Mouse (Mus musculus) midbrain, embryonic 16.5 days (tissue): ENCODE data around the gene Cd44. TPM values are rescaled to one million over a fixed set of nuclear protein-coding genes. Genes with fewer than 3 reads are reported as not detected.

Experiments used
- ATAC-seq: fragments of 200-750 bp; cut with Nextera tagmentation; 2 replicates; pipeline ENCODE4 v1.8.0; 2017; ENCODE audit warnings: moderate TSS enrichment
- H3K27ac ChIP-seq: fragments of 300-500 bp; sonication (generic); 2 replicates; pipeline ENCODE4 v1.5.1; 2014; ENCODE audit warnings: mild to moderate bottlenecking, low read length, mixed read lengths
- H3K27me3 ChIP-seq: fragments of 300-500 bp; sonication (generic); 2 replicates; pipeline ENCODE4 v1.6.1; 2014; ENCODE audit warnings: low read depth, low read length, mixed read lengths; ENCODE audit not compliant: control insufficient read depth, insufficient read depth
- H3K36me3 ChIP-seq: fragments of 300-500 bp; sonication (generic); 2 replicates; pipeline ENCODE4 v1.6.1; 2014; ENCODE audit warnings: mild to moderate bottlenecking, low read length, moderate library complexity, mixed read lengths; ENCODE audit not compliant: control insufficient read depth, insufficient read depth
- H3K4me1 ChIP-seq: fragments of 300-500 bp; sonication (generic); 2 replicates; pipeline ENCODE4 v1.6.1; 2014; ENCODE audit warnings: mild to moderate bottlenecking, low read length, mixed read lengths; ENCODE audit not compliant: control insufficient read depth, insufficient read depth
- H3K4me2 ChIP-seq: fragments of 300-500 bp; sonication (generic); 2 replicates; pipeline ENCODE4 v1.6.1; 2014; ENCODE audit warnings: mild to moderate bottlenecking, low read length, mixed read lengths
- H3K4me3 ChIP-seq: fragments of 300-500 bp; sonication (generic); 2 replicates; pipeline ENCODE4 v1.5.1; 2014; ENCODE audit warnings: low read depth, mild to moderate bottlenecking, low read length, moderate library complexity, mixed read lengths
- H3K9ac ChIP-seq: fragments of 300-500 bp; sonication (generic); 2 replicates; pipeline ENCODE4 v1.6.1; 2014; ENCODE audit warnings: low read depth, low read length, mixed read lengths
- H3K9me3 ChIP-seq: fragments of 300-500 bp; sonication (generic); replicated peaks from 2 replicates; pipeline ENCODE4 v1.6.1; 2014; ENCODE audit warnings: mild to moderate bottlenecking, low read length, mixed read lengths; ENCODE audit not compliant: control insufficient read depth, poor library complexity, severe bottlenecking
- WGBS: fragments of 180-500 bp; shearing (Covaris S2); extraction: QIAGEN DNeasy Blood & Tissue Kit; methylation state at CpG from one replicate; pipeline ENCODE4 v1.1.7; 2014; 5-methylcytosine and 5-hydroxymethylcytosine counted together
- polyA plus RNA-seq: library from polyadenylated mRNA; unstranded; fragments of >200 nt; fragmentation: Nextera tagmentation; extraction: Ambion mirVana; gene quantifications from 2 replicates; pipeline ENCODE4 v1.2.1, GENCODE M21; 2015

Gene Cd44
- polyA plus RNA-seq, 1 experiment from 2014 or later, result 2.5 TPM

- 71% methylated on average over 4 of the region's 4 CpGs for WGBS
- H3K4me1 ChIP-seq, result peaks cover 3% of the 10 kb centered on the region; the same call in 1 of the 2 replicates
These were observed 115.8 kb downstream of the Cd44 start for GRCm38 (mm10) chr2:102785696-102786095.

GRCm38 (mm10) chr2:102782751-102783150 is 118.7 kb downstream of the Cd44 start:
- H3K9me3 ChIP-seq, result no peaks in the 10 kb centered on the region
- H3K9ac ChIP-seq, result no peak overlapping the region
- no peak overlapping the region for H3K27ac ChIP-seq
- ATAC-seq, result no peak
- H3K36me3 ChIP-seq, result no peaks in the 10 kb centered on the region
- no peak overlapping the region for H3K4me3 ChIP-seq
- no peak overlapping the region for H3K4me2 ChIP-seq
- H3K27me3 ChIP-seq, result no peaks in the 10 kb centered on the region
- peaks cover 3% of the 10 kb centered on the region; the same call in 1 of the 2 replicates for H3K4me1 ChIP-seq
- 74% methylated on average over 7 of the region's 7 CpGs for WGBS

More at GRCm38 (mm10) chr2:102785696-102786095, 115.8 kb downstream of the Cd44 start:
- Histone ChIP-seq H3K9me3 (no peaks in the 10 kb centered on the region), H3K9ac (no peak overlapping the region), H3K4me2 (no peak overlapping the region), H3K36me3 (no peaks in the 10 kb centered on the region), H3K27me3 (no peaks in the 10 kb centered on the region), H3K4me3 (no peak overlapping the region), H3K27ac (no peak overlapping the region)
- ATAC-seq, result no peak

- H3K27me3 ChIP-seq, result no peaks in the 10 kb centered on the region
- no peak overlapping the region for H3K9ac ChIP-seq
- H3K4me1 ChIP-seq, result no peaks in the 10 kb centered on the region
- H3K27ac ChIP-seq, result no peak overlapping the region
- no peak for ATAC-seq
- no peak overlapping the region for H3K4me3 ChIP-seq
- WGBS, result 95% methylated on average over 3 of the region's 3 CpGs
- H3K9me3 ChIP-seq, result no peaks in the 10 kb centered on the region
- H3K4me2 ChIP-seq, result no peak overlapping the region
- peaks cover 5% of the 10 kb centered on the region; the same call in 1 of the 2 replicates for H3K36me3 ChIP-seq
These were observed 123.3 kb downstream of the Cd44 start for GRCm38 (mm10) chr2:102778208-102778607.

- Histone ChIP-seq H3K4me2 (no peak overlapping the region), H3K9me3 (no peaks in the 10 kb centered on the region), H3K27ac (no peak overlapping the region), H3K4me1 (no peaks in the 10 kb centered on the region), H3K27me3 (no peaks in the 10 kb centered on the region), H3K4me3 (no peak overlapping the region), H3K36me3 (peaks cover 5% of the 10 kb centered on the region; the same call in 1 of the 2 replicates), H3K9ac (no peak overlapping the region)
- 53% methylated on average over 1 of the region's 1 CpGs for WGBS
- no peak for ATAC-seq
These were observed 125.9 kb downstream of the Cd44 start for GRCm38 (mm10) chr2:102775561-102775960.

GRCm38 (mm10) chr2:102774700-102775099 is 126.8 kb downstream of the Cd44 start:
- no peaks in the 10 kb centered on the region for H3K27me3 ChIP-seq
- no peaks in the 10 kb centered on the region for H3K4me1 ChIP-seq
- ATAC-seq, result no peak
- peaks cover 6% of the 10 kb centered on the region; the same call in 1 of the 2 replicates for H3K36me3 ChIP-seq
- no peaks in the 10 kb centered on the region for H3K9me3 ChIP-seq
- no peak overlapping the region for H3K4me3 ChIP-seq
- no peak overlapping the region for H3K4me2 ChIP-seq
- WGBS, result 87% methylated on average over 4 of the region's 4 CpGs
- H3K9ac ChIP-seq, result no peak overlapping the region
- no peak overlapping the region for H3K27ac ChIP-seq

- Histone ChIP-seq H3K4me2 (no peak overlapping the region), H3K4me1 (no peaks in the 10 kb centered on the region), H3K9ac (no peak overlapping the region), H3K27me3 (no peaks in the 10 kb centered on the region), H3K27ac (no peak overlapping the region), H3K4me3 (no peak overlapping the region), H3K36me3 (peaks cover 4% of the 10 kb centered on the region; the same call in 1 of the 2 replicates), H3K9me3 (no peaks in the 10 kb centered on the region)
- 98% methylated on average over 5 of the region's 5 CpGs for WGBS
- ATAC-seq, result no peak
These were observed 129.2 kb downstream of the Cd44 start for GRCm38 (mm10) chr2:102772276-102772675.

GRCm38 (mm10) chr2:102771304-102771703 is 130.2 kb downstream of the Cd44 start:
- ATAC-seq, result no peak
- 91% methylated on average over 1 of the region's 1 CpGs for WGBS
- no peak overlapping the region for H3K9ac ChIP-seq
- H3K4me3 ChIP-seq, result no peak overlapping the region
- peaks cover 4% of the 10 kb centered on the region; the same call in 1 of the 2 replicates for H3K36me3 ChIP-seq
- no peak overlapping the region for H3K4me2 ChIP-seq
- H3K27me3 ChIP-seq, result no peaks in the 10 kb centered on the region
- no peaks in the 10 kb centered on the region for H3K9me3 ChIP-seq
- H3K4me1 ChIP-seq, result no peaks in the 10 kb centered on the region
- no peak overlapping the region for H3K27ac ChIP-seq

GRCm38 (mm10) chr2:102768267-102768666 is 133.2 kb downstream of the Cd44 start:
- H3K9ac ChIP-seq, result no peak overlapping the region
- WGBS, result 85% methylated on average over 3 of the region's 3 CpGs
- no peak overlapping the region for H3K4me3 ChIP-seq
- H3K27ac ChIP-seq, result no peak overlapping the region
- no peaks in the 10 kb centered on the region for H3K4me1 ChIP-seq
- no peak overlapping the region for H3K4me2 ChIP-seq
- peaks cover 6% of the 10 kb centered on the region for H3K36me3 ChIP-seq
- no peaks in the 10 kb centered on the region for H3K27me3 ChIP-seq
- no peak for ATAC-seq
- no peaks in the 10 kb centered on the region for H3K9me3 ChIP-seq

GRCm38 (mm10) chr2:102764602-102765374 is 136.7 kb downstream of the Cd44 start:
- no peak overlapping the region for H3K4me2 ChIP-seq
- H3K27ac ChIP-seq, result no peak overlapping the region
- no peaks in the 10 kb centered on the region for H3K9me3 ChIP-seq
- no peak overlapping the region for H3K4me3 ChIP-seq
- no peak for ATAC-seq
- no peak overlapping the region for H3K9ac ChIP-seq
- WGBS, result 88% methylated on average over 8 of the region's 8 CpGs
- H3K36me3 ChIP-seq, result peaks cover 6% of the 10 kb centered on the region
- no peaks in the 10 kb centered on the region for H3K27me3 ChIP-seq
- no peaks in the 10 kb centered on the region for H3K4me1 ChIP-seq
